Mouse (Mus musculus): ENCODE measurements around the gene Serpinb1a. TPM values are rescaled to one million over a fixed set of nuclear protein-coding genes. Genes with fewer than 3 reads are reported as not detected.

Serpinb1a gene
- polyA plus RNA-seq (2014; fragmentation: Illumina TruSeq; extraction: RNeasy Lipid Tissue Mini Kit (QIAGEN cat#74804); ENCODE audit: low replicate concordance) = 806 TPM

GRCm38 (mm10) chr13:32850668-32851404 lies at the start of gene Serpinb1a:
Gene Serpinb1a (minus strand): TSS chr13:32851185.

DNA sequence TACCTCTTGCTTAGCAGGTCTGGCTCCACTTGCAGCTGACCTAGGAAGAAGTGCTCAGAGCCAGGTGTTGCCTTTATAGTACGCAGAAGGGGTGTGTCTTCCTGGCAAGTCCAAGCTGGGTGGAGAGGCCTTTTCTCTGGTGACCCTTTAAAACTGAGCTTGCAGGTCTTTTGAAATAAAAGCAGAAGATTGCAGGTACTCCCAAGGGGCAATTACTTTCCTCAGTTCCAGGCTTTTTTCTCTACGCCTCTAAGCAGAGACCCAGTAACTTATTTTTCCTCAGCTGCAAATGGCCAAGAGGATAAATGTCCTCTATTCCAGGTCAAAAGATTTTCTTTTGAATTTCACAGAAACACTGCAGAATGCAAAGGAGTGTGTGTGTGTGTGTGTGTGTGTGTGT lies 47.1 kb upstream of the Serpinb1a start, which contains the start of gene Serpinb1c:
Gene Serpinb1c (minus strand): TSS at position 101 of the 400 bp plus-strand sequence.

DNA sequence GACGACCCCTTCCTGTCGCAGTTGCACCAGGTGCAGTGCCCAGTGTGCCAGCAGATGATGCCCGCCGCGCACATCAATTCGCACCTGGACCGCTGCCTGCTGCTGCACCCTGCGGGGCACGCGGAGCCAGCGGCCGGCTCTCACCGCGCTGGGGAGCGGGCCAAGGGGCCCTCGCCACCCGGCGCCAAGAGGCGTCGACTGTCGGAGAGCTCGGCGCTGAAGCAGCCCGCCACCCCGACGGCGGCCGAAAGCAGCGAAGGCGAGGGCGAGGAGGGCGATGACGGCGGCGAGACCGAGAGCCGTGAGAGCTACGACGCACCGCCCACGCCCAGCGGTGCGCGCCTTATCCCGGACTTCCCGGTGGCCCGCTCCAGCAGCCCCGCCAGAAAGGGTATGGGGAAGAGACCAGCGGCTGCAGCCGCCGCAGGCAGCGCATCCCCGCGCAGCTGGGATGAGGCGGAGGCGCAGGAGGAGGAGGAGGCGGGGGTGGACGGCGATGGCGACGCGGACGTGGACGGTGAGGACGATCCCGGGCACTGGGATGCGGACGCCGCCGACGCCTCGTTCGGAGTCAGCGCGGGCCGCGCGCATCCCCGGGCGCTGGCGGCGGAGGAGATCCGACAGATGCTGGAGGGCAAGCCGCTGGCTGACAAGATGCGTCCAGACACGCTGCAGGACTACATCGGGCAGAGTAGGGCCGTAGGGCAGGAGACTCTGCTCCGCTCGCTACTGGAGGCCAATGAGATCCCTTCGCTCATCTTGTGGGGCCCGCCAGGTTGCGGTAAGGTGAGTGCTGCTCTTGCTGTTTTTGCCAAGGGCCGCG lies 48.5 kb downstream of the Serpinb1a start, which contains the start of gene D930007J09Rik:
Gene D930007J09Rik (minus strand): TSS at position 591 of the 823 bp plus-strand sequence.

DNA sequence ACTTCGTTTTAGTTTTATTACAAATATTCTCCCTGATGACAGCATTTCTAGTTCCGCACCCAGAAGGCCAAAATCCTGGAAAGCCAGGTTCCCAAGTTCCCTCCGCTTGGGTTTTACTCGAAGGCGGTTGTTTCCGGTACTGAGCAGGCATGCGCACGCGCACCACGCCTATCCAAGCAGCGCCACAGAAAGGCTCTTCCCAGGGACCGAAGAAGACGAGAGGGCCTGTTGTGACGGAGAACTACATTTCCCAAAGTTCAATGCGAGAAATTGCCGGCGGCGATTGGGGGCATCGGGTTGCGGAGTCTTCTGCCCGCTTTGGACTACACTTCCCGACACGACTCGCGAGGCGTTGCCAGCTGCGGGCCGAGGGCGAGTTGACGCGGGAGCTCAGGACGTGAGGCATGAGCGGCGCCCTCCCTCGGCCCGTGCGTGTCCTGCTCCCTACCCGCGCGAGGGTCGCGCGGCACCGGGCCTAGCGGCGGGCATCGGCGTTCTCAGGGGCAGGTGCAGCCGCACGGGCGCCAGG lies 49.2 kb downstream of the Serpinb1a start, which contains the start of gene Wrnip1:
Gene Wrnip1 (plus strand): TSS at position 346 of the 529 bp plus-strand sequence.

Other genes starting within 250 kb of the Serpinb1a start
- not detected for gene Mylk4, start 67.2 kb downstream of the Serpinb1a start, polyA plus RNA-seq (2014; fragmentation: Illumina TruSeq; extraction: RNeasy Lipid Tissue Mini Kit (QIAGEN cat#74804); ENCODE audit: low replicate concordance)
- 18.2 TPM for gene Wrnip1, start 49.1 kb downstream of the Serpinb1a start, polyA plus RNA-seq (2014; fragmentation: Illumina TruSeq; extraction: RNeasy Lipid Tissue Mini Kit (QIAGEN cat#74804); ENCODE audit: low replicate concordance)
- not detected for gene D930007J09Rik, start 48.3 kb downstream of the Serpinb1a start, polyA plus RNA-seq (2014; fragmentation: Illumina TruSeq; extraction: RNeasy Lipid Tissue Mini Kit (QIAGEN cat#74804); ENCODE audit: low replicate concordance)
- gene Serpinb1c, start 47.0 kb upstream of the Serpinb1a start, polyA plus RNA-seq (2014; fragmentation: Illumina TruSeq; extraction: RNeasy Lipid Tissue Mini Kit (QIAGEN cat#74804); ENCODE audit: low replicate concordance) = not detected
- gene Serpinb6b, start 114.0 kb upstream of the Serpinb1a start, polyA plus RNA-seq (2014; fragmentation: Illumina TruSeq; extraction: RNeasy Lipid Tissue Mini Kit (QIAGEN cat#74804); ENCODE audit: low replicate concordance) = 16.1 TPM
- 22.4 TPM for gene Serpinb9, start 152.1 kb upstream of the Serpinb1a start, polyA plus RNA-seq (2014; fragmentation: Illumina TruSeq; extraction: RNeasy Lipid Tissue Mini Kit (QIAGEN cat#74804); ENCODE audit: low replicate concordance)
- gene Serpinb9b, start 176.2 kb upstream of the Serpinb1a start, polyA plus RNA-seq (2014; fragmentation: Illumina TruSeq; extraction: RNeasy Lipid Tissue Mini Kit (QIAGEN cat#74804); ENCODE audit: low replicate concordance) = not detected
- 0.41 TPM for gene Serpinb1b, start 227.4 kb upstream of the Serpinb1a start, polyA plus RNA-seq (2014; fragmentation: Illumina TruSeq; extraction: RNeasy Lipid Tissue Mini Kit (QIAGEN cat#74804); ENCODE audit: low replicate concordance)